Mouse (Mus musculus) liver, adult 2 months (tissue): ENCODE results near the gene Map2k3. TPM values are rescaled to one million over a fixed set of nuclear protein-coding genes. Genes with fewer than 3 reads are reported as not detected.

Experiments
- DNase-seq: peaks from one replicate; pipeline ENCODE4 v3.0.0-alpha.2; 2011; ENCODE audit warnings: low read depth, low spot score; ENCODE audit errors: extremely low read depth
- H3K27ac ChIP-seq: fragments of 200-500 bp; replicated peaks from 2 replicates; pipeline ENCODE4 v1.5.1; 2012; ENCODE audit warnings: low read depth, mild to moderate bottlenecking, control low read depth, inconsistent platforms, low read length; ENCODE audit not compliant: insufficient read depth
- H3K27me3 ChIP-seq: fragments of 200-500 bp; 2 replicates; pipeline ENCODE4 v1.6.1; 2012; ENCODE audit warnings: mild to moderate bottlenecking, moderate library complexity, low read length, inconsistent platforms; ENCODE audit not compliant: control insufficient read depth, insufficient read depth
- H3K36me3 ChIP-seq: fragments of 200-500 bp; 2 replicates; pipeline ENCODE4 v1.6.1; 2012; ENCODE audit warnings: low read length, inconsistent platforms; ENCODE audit not compliant: control insufficient read depth, insufficient read depth
- H3K4me1 ChIP-seq: fragments of 200-500 bp; 2 replicates; pipeline ENCODE4 v1.6.1; 2011; ENCODE audit warnings: low read length; ENCODE audit not compliant: control insufficient read depth, insufficient read depth
- H3K4me3 ChIP-seq: fragments of 200-500 bp; 2 replicates; pipeline ENCODE4 v1.5.1; 2011; ENCODE audit warnings: low read depth, mild to moderate bottlenecking, control low read depth, low read length, moderate library complexity; ENCODE audit not compliant: insufficient read depth
- H3K79me2 ChIP-seq: fragments of 200-500 bp; 2 replicates; pipeline ENCODE4 v1.6.1; 2012; ENCODE audit warnings: inconsistent platforms, mild to moderate bottlenecking, low read length, moderate library complexity; ENCODE audit not compliant: control insufficient read depth, insufficient read depth
- H3K9ac ChIP-seq: fragments of 200-500 bp; 2 replicates; pipeline ENCODE4 v1.6.1; 2012; ENCODE audit warnings: low read depth, mild to moderate bottlenecking, control low read depth, inconsistent platforms, low read length
- CTCF ChIP-seq: fragments of 200-500 bp; IDR thresholded peaks from 2 replicates; pipeline ENCODE4 v1.5.1; 2011; ENCODE audit warnings: low read depth, low read length, control low read depth
- POLR2A ChIP-seq: fragments of 200-500 bp; IDR thresholded peaks from 2 replicates; pipeline ENCODE4 v1.6.1; 2011; ENCODE audit warnings: low read length, control low read depth; ENCODE audit not compliant: insufficient read depth; ENCODE audit errors: extremely low read depth
- WGBS: fragments of 180-500 bp; shearing (Covaris S2); methylation state at CpG from one replicate; pipeline ENCODE4 v1.1.7; 2018; 5-methylcytosine and 5-hydroxymethylcytosine counted together
- polyA plus RNA-seq: library from polyadenylated mRNA; depleted of rRNA; stranded (reverse); fragments of >200 nt; gene quantifications from 2 replicates; pipeline ENCODE4 v1.2.3, GENCODE M21; 2012; rRNA removed
- total RNA-seq: library from RNA; depleted of rRNA; stranded (reverse); fragments of >200 nt; gene quantifications from 2 replicates; pipeline ENCODE4 v1.2.3, GENCODE M21; 2014; rRNA removed

The Map2k3 gene
- total and polyA plus RNA-seq, 2 experiments = 25.7 to 36.9 TPM

- Histone ChIP-seq H3K4me1 (peaks cover 4% of the 10 kb centered on the region; the same call in 1 of the 2 replicates), H3K27ac (no peak overlapping the region), H3K4me3 (no peak overlapping the region), H3K36me3 (no peaks in the 10 kb centered on the region), H3K27me3 (no peaks in the 10 kb centered on the region), H3K79me2 (no peaks in the 10 kb centered on the region), H3K9ac (no peak overlapping the region)
- no peak for TF ChIP-seq POLR2A
- TF ChIP-seq CTCF = no peak
- 86% methylated on average over 2 of the region's 2 CpGs for WGBS
- no peak for DNase-seq
These were observed 46.8 kb downstream of the Map2k3 start for GRCm38 (mm10) chr11:60978658-60979057.

- Histone ChIP-seq H3K9ac (no peak overlapping the region), H3K79me2 (no peaks in the 10 kb centered on the region), H3K4me3 (no peak overlapping the region), H3K36me3 (no peaks in the 10 kb centered on the region), H3K27me3 (no peaks in the 10 kb centered on the region), H3K27ac (no peak overlapping the region), H3K4me1 (peaks cover 4% of the 10 kb centered on the region; the same call in 1 of the 2 replicates)
- WGBS = 81% methylated on average over 5 of the region's 5 CpGs
- no peak for DNase-seq
- TF ChIP-seq CTCF (no peak), POLR2A (no peak)
These were observed 48.0 kb downstream of the Map2k3 start for GRCm38 (mm10) chr11:60979788-60980187.

DNA sequence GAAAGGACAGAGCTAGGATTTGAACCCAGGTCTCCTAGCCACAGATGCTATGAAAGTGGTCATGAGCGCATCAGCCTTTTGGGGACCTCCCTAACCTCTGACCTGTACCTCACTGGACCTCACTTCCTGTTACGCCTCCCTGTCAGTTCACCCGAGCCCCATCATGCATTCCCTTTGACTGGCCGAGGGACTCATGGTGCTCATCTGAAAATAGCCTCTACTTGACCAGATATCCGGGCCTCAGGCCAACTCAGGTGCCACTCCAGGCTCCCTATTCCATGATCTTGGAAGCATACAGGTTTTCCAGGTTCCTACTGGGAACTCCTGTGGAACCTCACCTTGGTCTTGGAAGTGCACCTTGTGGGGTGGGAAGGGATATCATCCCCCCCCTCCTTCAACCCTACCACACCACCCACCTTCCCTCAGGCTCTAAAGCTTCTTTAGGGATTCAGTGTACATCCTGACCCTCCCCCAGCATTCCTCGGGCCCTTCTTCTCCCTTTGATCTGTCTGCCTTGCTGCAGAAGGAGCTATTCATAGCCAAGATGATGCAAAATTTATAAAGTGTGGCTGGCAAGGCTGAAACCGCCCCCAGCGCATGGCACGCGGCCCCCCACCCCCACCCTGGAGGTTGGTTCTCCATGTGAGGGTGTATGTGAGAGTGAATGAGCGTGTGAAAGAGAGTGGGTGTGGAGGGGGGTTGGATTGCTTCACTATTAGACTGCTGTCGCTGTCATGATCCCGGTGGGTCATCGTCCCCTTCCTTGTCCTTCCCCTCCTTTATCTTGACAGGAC lies 50.1 kb downstream of the Map2k3 start:
- Histone ChIP-seq H3K4me1 (peaks cover 4% of the 10 kb centered on the region; the same call in 1 of the 2 replicates), H3K36me3 (no peaks in the 10 kb centered on the region), H3K4me3 (no peak overlapping the region), H3K27ac (no peak overlapping the region), H3K9ac (no peak overlapping the region), H3K79me2 (no peaks in the 10 kb centered on the region), H3K27me3 (no peaks in the 10 kb centered on the region)
- TF ChIP-seq CTCF (no peak), POLR2A (no peak)
- DNase-seq = no peak
- 77% methylated on average over 14 of the region's 14 CpGs for WGBS

DNA sequence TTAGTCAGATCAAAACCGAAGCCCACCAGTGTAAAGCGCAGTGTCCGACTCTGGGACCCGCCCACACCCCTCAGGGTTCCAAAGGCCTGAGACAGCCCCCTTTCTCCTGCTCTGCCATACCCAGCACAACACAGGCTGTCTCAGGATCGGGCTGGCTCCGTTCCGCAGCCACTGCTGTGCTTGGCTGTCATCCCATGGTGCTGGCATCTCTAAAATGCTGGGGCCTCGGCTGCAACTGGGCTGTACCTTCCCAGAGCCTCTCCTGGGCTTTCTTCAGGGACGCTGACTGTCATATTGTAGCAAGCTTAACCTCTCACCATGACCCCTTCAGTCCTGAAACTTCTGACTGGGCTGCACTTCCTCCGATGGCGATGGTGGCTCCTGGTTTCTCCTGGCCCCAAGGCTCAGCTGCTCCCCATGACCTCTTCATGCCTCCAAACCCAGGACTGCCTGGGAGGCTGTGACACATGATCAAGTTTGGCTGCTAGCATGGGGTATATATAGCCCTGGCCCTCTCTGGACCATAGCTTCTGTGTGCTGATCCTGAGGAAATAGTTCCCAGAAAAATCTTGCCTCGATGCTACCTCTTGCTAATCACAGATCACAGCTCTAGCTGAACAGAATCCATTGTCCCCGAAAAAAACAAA lies 53.2 kb downstream of the Map2k3 start:
- TF ChIP-seq CTCF = no peak
- no peak for TF ChIP-seq POLR2A
- Histone ChIP-seq H3K27me3 (no peaks in the 10 kb centered on the region), H3K79me2 (no peaks in the 10 kb centered on the region), H3K4me3 (no peak overlapping the region), H3K9ac (no peak overlapping the region), H3K36me3 (no peaks in the 10 kb centered on the region), H3K27ac (no peak overlapping the region), H3K4me1 (peaks cover 4% of the 10 kb centered on the region; the same call in 1 of the 2 replicates)
- 84% methylated on average over 13 of the region's 13 CpGs for WGBS
- no peak for DNase-seq

GRCm38 (mm10) chr11:60990428-60990827 lies 58.6 kb downstream of the Map2k3 start:
- 79% methylated on average over 3 of the region's 3 CpGs for WGBS
- DNase-seq = no peak
- no peak overlapping the region for H3K4me3 ChIP-seq

More at GRCm38 (mm10) chr11:60990428-60990827, 58.6 kb downstream of the Map2k3 start:
- Histone ChIP-seq H3K27me3 (no peaks in the 10 kb centered on the region), H3K36me3 (no peaks in the 10 kb centered on the region), H3K79me2 (no peaks in the 10 kb centered on the region), H3K9ac (no peak overlapping the region), H3K4me1 (no peaks in the 10 kb centered on the region), H3K27ac (no peak overlapping the region)
- TF ChIP-seq CTCF (no peak), POLR2A (no peak)

Other genes with a start within 250 kb of the Map2k3 start
- gene Llgl1, start 232.3 kb upstream of the Map2k3 start, total RNA-seq = 2.7 and 3.8 TPM in 2 replicates
- 8.9 and 11.5 TPM in 2 replicates for gene Llgl1, start 232.3 kb upstream of the Map2k3 start, polyA plus RNA-seq
- gene Flii, start 204.8 kb upstream of the Map2k3 start, total RNA-seq = 33.4 and 35.1 TPM in 2 replicates
- gene Flii, start 204.8 kb upstream of the Map2k3 start, polyA plus RNA-seq = 82.7 and 86.7 TPM in 2 replicates
- 10.7 and 13.1 TPM in 2 replicates for gene Mief2, start 203.6 kb upstream of the Map2k3 start, total RNA-seq
- gene Mief2, start 203.6 kb upstream of the Map2k3 start, polyA plus RNA-seq = 20.3 and 26.3 TPM in 2 replicates
- 3.3 and 3.4 TPM in 2 replicates for gene Top3a, start 154.7 kb upstream of the Map2k3 start, total RNA-seq
- 3.4 and 3.8 TPM in 2 replicates for gene Top3a, start 154.7 kb upstream of the Map2k3 start, polyA plus RNA-seq
- gene Smcr8, start 154.5 kb upstream of the Map2k3 start, total RNA-seq = 9.3 and 12.8 TPM in 2 replicates
- gene Smcr8, start 154.5 kb upstream of the Map2k3 start, polyA plus RNA-seq = 6.2 and 7.7 TPM in 2 replicates
- 162 and 214 TPM in 2 replicates for gene Shmt1, start 120.3 kb upstream of the Map2k3 start, total RNA-seq
- 239 and 306 TPM in 2 replicates for gene Shmt1, start 120.3 kb upstream of the Map2k3 start, polyA plus RNA-seq
- 23.5 and 28.8 TPM in 2 replicates for gene Dhrs7b, start 101.4 kb upstream of the Map2k3 start, total RNA-seq
- gene Dhrs7b, start 101.4 kb upstream of the Map2k3 start, polyA plus RNA-seq = 15.0 and 15.5 TPM in 2 replicates
- gene Tmem11, start 52.8 kb upstream of the Map2k3 start, total RNA-seq = 19.8 and 20.0 TPM in 2 replicates
- 48.9 and 67.8 TPM in 2 replicates for gene Tmem11, start 52.8 kb upstream of the Map2k3 start, polyA plus RNA-seq
- gene Natd1, start 17.3 kb upstream of the Map2k3 start, total RNA-seq = 1.1 and 2.2 TPM in 2 replicates
- 6.6 and 7.0 TPM in 2 replicates for gene Natd1, start 17.3 kb upstream of the Map2k3 start, polyA plus RNA-seq
- not detected in 2 replicates for gene Kcnj12, start 90.5 kb downstream of the Map2k3 start, total RNA-seq
- not detected in 2 replicates for gene Kcnj12, start 90.5 kb downstream of the Map2k3 start, polyA plus RNA-seq
- gene Tnfrsf13b, start 194.7 kb downstream of the Map2k3 start, total RNA-seq = 0.65 and 1.7 TPM in 2 replicates
- 0.37 and 0.91 TPM in 2 replicates for gene Tnfrsf13b, start 194.7 kb downstream of the Map2k3 start, polyA plus RNA-seq
- gene Usp22, start 243.0 kb downstream of the Map2k3 start, total RNA-seq = 13.6 and 17.0 TPM in 2 replicates
- gene Usp22, start 243.0 kb downstream of the Map2k3 start, polyA plus RNA-seq = 14.9 and 15.7 TPM in 2 replicates